Mouse (Mus musculus): Measurements from ENCODE around the gene Pgbd5.

DNA sequence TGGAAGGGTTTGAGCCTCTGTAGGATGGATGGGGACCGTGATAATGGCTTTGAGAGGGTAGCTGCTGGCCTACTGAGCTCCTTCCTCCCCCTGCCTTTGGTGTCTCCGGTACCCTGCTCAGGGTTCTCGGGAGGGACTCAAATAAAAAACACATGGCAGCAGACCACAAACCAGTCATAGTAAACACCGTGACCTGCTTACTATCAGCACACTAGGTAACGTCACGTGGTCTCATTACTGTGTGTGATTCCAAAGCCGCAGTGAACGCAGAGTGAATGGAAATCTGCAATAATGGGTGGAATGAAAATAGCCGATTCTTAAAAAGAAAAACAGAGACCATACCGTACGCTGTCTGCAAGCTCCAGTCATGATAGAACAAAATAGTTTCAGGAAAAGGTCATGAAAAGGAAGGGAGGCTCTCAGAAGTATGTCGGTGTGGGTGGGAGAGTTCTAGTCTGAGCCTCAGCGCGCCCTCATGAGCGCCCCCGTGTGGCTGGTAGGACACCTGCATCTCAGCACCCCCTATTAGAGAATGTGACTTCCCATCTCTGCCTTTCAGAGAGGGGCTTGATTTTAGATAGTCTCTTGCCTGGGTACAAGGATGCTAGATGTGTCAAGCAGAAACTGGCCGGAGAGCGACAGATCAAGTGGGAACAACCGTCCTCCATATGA is 92.5 kb downstream of the Pgbd5 start:
- TF ChIP-seq POLR2A (IDR thresholded peaks at IDR 0.05; ENCODE audit: extremely low read depth, insufficient read depth, low read length) (no peak), CTCF (IDR thresholded peaks at IDR 0.05; ENCODE audit: extremely low read depth, insufficient read depth, low read length) (peak; percentile 84)
